Mouse (Mus musculus) megakaryocyte, embryonic 14.5 days (primary cell): Measurements from ENCODE around the gene Ndc80.
"Not testable (repeated sequence)": the region's sequence is repeated elsewhere in the genome, so short reads cannot be mapped to it uniquely, and the experiment has no call there.

Experiments
- FLI1 ChIP-seq: IDR thresholded peaks from 2 replicates; pipeline ENCODE4 v1.6.1; 2012; ENCODE audit warnings: low read length, inconsistent platforms, mixed read lengths
- GATA1 ChIP-seq: IDR thresholded peaks from 3 replicates; pipeline ENCODE4 v1.6.1; 2012; ENCODE audit warnings: mixed read lengths, low read length, inconsistent platforms, borderline replicate concordance

GRCm38 (mm10) chr17:71535595-71535994 is 8.9 kb upstream of the Ndc80 start:
- not testable (repeated sequence) for TF ChIP-seq GATA1, FLI1
